Mouse (Mus musculus) heart, postnatal 10 days (tissue): ENCODE results near the gene Glmn. TPM values are rescaled to one million over a fixed set of nuclear protein-coding genes. Genes with fewer than 3 reads are reported as not detected.

Source experiments
- DNase-seq, 2 experiments: peaks; one replicate each; pipeline ENCODE4 v3.0.0; 2021
- intact Hi-C: fragments of 180-260 bp; cut with DNase I; formaldehyde crosslinking; loops from one replicate; pipeline ENCODE4 v1.15.1; 2025
- total RNA-seq, 2 experiments: library from RNA; stranded (reverse); gene quantifications; 2 replicates each; pipeline ENCODE4 v1.2.3; 2021

Gene Glmn
- total RNA-seq = 1 to 10 TPM; 9.0 to 9.2 TPM

GRCm38 (mm10) chr5:107597301-107598077 is at the start of gene Glmn, which contains the start of gene Rpap2:
Gene Glmn (minus strand): TSS chr5:107597888.
Gene Rpap2 (plus strand): TSS chr5:107597373.
- intact Hi-C loops = loop anchor here (5.0 kb wide), 1 partner anchor 160 kb away; the partner anchor contains the start of gene Btbd8
- peak; percentile 88 to 89 for DNase-seq

DNA sequence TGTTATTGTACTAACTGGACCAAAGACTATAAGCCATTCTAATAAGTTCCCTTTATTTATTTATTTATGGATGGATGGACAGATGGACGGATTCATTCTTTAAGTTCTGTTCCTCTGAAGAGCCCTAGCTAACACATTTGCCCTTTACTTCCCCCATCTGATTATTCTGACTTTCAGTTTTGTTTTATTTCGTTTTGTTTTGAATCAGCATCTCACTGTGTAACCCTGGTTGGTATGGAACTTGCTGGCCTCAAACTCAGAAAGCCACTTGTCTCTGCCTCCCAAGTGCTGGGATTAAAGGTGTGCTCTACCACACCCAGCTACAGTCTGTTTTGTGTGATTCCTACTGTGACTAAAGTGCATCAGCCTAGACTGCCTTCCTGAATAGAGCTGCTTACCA is 48.2 kb upstream of the Glmn start:
- intact Hi-C loops = no loop called here
- no peak for DNase-seq

DNA sequence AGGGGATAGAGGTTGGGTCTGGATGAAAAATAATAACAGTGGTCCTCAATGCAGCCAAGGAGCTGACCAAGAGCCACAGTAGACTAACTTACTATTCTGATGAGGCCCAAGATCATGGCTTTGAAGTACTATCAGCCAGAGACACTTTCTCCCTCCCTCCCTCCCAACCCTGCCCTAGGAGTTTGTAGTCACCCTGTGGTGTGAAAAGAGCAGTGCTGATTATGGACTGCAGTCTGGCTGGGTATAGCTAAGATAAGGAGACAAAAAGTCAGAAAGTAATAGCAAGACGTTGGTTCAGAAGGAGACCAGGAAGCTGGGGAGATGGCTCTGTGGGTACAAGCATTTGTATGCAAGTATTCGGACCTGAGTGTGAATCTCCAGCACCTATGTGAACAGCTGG is 46.9 kb upstream of the Glmn start:
- intact Hi-C loops = no loop called here
- DNase-seq = no peak

- peak in 1 of 2 experiments; percentile 4 for DNase-seq
- intact Hi-C loops = no loop called here
These were observed 40.7 kb upstream of the Glmn start for GRCm38 (mm10) chr5:107638366-107638765.

DNA sequence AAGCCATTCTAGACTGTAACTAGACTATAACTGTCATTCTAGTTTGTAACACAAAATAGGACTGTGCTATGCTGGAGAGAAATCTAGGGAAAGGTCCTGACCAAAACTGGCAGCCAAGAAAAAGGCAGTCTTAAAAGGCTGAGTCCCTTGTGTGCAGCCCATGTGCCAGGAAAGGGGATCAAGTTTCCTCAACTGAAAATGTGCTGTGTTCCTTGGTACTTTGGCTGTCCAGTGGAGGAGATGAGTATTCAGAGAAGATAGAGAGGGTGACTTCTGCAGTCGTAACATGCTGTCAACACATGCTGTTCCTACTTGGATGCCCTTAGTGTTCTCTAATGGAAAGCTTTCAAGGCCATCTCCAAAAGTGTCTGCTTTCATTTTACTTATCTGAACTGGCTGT is 39.4 kb upstream of the Glmn start:
- intact Hi-C loops = no loop called here
- DNase-seq = peak; percentile 9 to 11

- intact Hi-C loops = no loop called here
- no peak for DNase-seq
These were observed 36.0 kb upstream of the Glmn start for GRCm38 (mm10) chr5:107633651-107634050.

GRCm38 (mm10) chr5:107621327-107621726 is 23.6 kb upstream of the Glmn start:
- intact Hi-C loops = no loop called here
- DNase-seq = no peak

GRCm38 (mm10) chr5:107617986-107618385 is 20.3 kb upstream of the Glmn start:
- intact Hi-C loops = no loop called here

GRCm38 (mm10) chr5:107611224-107611623 is 13.5 kb upstream of the Glmn start:
- peak; percentile 69 to 74 for DNase-seq
- intact Hi-C loops = loop anchor here (2.0 to 5.0 kb wide), 2 partner anchors 186 to 280 kb away; no protein-coding TSS in a partner anchor

More at GRCm38 (mm10) chr5:107617986-107618385, 20.3 kb upstream of the Glmn start:
- no peak for DNase-seq

DNA sequence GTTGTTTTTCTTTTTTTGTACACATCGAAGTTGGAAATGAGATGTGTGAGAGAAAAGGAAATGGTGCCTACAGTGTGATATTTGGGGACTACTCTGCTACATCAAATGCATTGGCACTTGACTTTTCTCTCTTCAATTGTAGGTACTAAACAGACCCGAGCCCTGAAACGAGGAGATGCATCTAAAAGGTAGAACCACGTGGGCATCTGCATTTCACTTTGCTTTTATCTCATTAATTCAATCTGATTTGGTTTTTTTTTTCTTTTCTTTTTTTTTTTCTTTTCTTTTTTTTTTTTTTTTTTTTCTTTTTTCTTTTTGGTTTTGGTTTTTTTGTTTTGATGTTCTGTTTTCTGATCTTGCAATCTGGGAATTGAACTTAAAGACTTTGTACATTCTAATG is 692 bp upstream of the Glmn start:
- DNase-seq = no peak
- intact Hi-C loops = loop anchor here (5.0 kb wide), 1 partner anchor 161 kb away; the partner anchor contains the start of gene Btbd8

- intact Hi-C loops = no loop called here
These were observed 28.5 kb downstream of the Glmn start for GRCm38 (mm10) chr5:107569148-107569547.

DNA sequence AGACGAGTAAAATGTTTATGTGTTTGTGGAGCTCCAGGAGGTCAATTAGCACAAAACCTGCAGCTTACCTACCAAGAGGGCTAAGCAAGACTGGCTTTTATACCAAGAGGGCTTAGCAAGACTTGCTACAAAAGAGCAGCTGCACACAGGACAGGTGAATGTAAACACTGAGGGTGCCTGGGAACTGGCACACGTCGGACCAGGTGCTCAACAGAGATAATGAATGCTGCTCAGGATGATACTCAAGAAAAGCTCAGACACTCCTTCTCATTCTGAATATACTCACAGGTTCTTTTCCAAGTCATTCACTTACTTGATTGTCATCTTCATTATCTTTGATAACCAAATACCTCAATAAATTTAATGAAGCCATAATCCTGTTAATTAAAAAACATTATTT is 40.7 kb downstream of the Glmn start:
- intact Hi-C loops = no loop called here
- no peak for DNase-seq

More at GRCm38 (mm10) chr5:107569148-107569547, 28.5 kb downstream of the Glmn start:
- DNase-seq = no peak

- DNase-seq = no peak
- intact Hi-C loops = no loop called here
These were observed 43.4 kb downstream of the Glmn start for GRCm38 (mm10) chr5:107554336-107554735.

GRCm38 (mm10) chr5:107548444-107548843 is 49.2 kb downstream of the Glmn start:
- intact Hi-C loops = no loop called here
- no peak for DNase-seq

DNA sequence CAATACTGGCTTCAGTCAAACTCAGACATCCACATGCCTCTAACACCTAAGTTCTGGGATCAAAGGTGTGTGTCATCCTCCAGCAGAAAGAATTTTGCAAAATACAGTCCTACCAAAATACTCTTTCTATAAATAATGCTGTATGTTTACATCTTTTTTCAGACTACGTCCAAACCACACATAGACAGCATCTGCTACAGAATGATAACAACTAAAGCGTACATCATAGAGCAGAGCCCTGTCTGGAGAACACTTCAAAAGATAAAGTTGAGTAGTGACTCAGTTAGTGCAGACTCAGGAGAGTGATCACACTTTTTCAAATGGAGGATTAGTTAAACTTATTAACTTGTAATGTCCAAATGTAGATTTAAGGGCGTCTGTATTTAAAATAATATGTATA is 49.7 kb downstream of the Glmn start:
- no peak for DNase-seq
- intact Hi-C loops = no loop called here

- intact Hi-C loops = no loop called here
- DNase-seq = no peak
These were observed 51.8 kb downstream of the Glmn start for GRCm38 (mm10) chr5:107545927-107546326.

DNA sequence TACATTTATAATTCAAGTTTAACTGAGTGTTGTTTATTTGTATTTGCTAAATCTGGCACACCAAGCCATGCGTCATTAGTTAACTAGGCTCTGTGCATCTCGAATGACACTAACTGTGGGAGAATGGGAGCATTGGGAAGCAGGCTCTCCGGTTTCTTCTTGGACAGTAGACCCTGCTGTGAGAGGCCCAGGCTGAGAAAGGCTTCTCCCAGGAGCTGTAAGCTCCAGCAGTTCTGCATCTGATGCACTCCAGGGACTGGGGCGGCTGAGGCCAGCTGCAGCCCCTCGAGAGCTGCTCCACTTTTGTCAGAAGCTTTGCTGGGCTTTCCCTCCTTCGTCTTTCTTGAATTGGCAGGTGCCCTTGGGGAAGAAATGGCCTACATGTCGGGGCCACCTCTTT is 56.0 kb downstream of the Glmn start:
- DNase-seq = peak; percentile 31 to 34
- intact Hi-C loops = no loop called here

DNA sequence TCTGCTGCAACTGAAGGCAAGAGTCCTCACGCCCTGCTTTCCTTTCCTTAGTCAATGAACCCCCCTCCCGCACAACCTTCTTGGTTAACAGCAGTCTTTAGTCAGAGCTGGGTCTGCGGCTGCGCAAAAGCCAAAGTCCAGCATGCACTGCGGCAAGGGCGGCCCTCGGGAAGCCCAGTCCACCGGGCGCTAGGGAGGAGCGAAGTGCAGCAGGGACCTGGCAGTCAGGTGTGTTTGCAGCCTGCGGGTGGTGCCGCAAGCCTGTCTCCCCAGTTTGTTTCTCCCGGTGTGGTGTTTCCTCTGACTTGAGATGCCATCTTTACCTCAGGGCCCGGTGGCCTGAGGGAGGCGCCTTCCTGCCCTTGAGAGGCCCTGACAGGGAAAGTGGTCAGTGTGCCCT is 63.1 kb downstream of the Glmn start, which contains the start of gene 1700028K03Rik:
1700028K03Rik (plus strand) TSS at position 129 of the 400 bp plus-strand sequence.
- intact Hi-C loops = no loop called here
- DNase-seq = no peak

DNA sequence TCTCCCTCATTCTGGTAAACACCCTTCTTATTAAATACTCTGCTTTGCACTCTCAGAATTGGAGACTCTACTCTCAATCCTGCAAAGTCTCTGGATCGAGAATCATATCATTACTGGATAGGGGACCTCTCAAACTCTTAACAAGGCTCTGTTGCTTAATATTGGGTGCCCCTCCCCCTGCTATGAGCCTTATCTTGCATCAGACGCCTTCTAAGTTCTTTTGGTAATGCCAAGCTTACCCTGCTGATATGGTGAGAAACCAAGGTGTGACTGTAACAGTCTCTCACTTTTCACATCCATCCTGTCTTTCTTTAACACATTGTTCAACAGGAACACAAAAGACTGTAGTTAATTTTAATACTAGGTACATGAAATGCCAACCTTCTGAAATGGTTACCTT is 64.1 kb downstream of the Glmn start:
- no peak for DNase-seq
- intact Hi-C loops = no loop called here

DNA sequence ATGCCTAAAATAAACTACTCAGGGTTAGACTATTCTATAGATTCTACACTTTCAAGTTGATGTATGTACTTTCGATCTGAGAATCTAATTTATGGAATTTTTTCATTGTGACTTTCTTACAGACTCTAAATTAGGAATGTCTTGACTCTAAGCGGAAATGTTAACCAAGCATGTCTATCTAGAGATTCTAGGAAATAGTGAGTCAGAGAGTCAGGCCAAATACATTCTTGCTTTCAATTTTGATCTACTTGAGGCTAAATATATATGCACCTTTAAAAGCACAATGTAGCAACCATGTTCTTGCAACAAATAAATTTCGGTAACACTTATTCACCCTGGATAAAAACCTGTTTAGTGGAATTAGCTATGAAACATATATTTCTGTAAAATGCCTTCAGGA is 68.8 kb downstream of the Glmn start:
- intact Hi-C loops = no loop called here
- DNase-seq = no peak

- intact Hi-C loops = no loop called here
- DNase-seq = no peak
These were observed 73.4 kb downstream of the Glmn start for GRCm38 (mm10) chr5:107524281-107524680.

- DNase-seq = peak; percentile 52 to 58
- intact Hi-C loops = no loop called here
These were observed 75.8 kb downstream of the Glmn start for GRCm38 (mm10) chr5:107521897-107522296.
